Mouse (Mus musculus) E14TG2a.4 (cell line): ENCODE data around the gene Ppargc1a.

Source experiments
- CTCF ChIP-seq: conservative IDR thresholded peaks from 2 replicates; pipeline ENCODE4 v1.5.1; 2014; ENCODE audit warnings: low read length
- POU5F1 ChIP-seq: IDR thresholded peaks from 2 replicates; pipeline ENCODE4 v1.6.1; 2014; ENCODE audit warnings: low read length, borderline replicate concordance

DNA sequence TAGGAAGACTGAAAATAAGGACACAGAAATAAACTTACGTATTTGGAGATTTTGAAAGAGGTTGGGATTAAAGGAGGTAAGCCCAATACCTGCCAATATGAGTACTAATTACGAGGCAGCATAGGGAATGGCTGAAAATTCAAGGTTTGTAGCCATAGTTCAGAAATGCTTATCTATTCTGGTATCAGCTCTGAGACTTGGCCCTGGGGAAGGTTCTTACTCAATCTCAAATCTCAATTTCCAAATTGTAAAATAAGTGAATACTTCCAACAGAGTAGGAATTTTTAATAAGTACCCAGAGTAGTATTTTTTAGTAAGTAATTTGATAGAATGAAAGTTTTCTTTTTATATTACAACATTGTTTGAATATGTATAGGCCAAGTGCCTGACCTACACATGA, 41.7 kb downstream of the Ppargc1a start:
- TF ChIP-seq CTCF (no peak), POU5F1 (no peak)
